Mouse (Mus musculus): ENCODE data around the gene Sv2b. TPM values are rescaled to one million over a fixed set of nuclear protein-coding genes. Genes with fewer than 3 reads are reported as not detected.
A peak's percentile ranks its signal among the peaks of the same experiment; 100 is the strongest.

The Sv2b gene
- polyA plus RNA-seq, 1 experiment from 2014 or later, result 1.5 TPM

- H3K27me3 ChIP-seq, result peaks cover 5% of the 10 kb centered on the region; the same call in 1 of the 2 replicates
- no peak overlapping the region for H3K4me3 ChIP-seq
- H3K4me2 ChIP-seq (replicated peaks), result no peak overlapping the region
- H3K4me1 ChIP-seq, result no peaks in the 10 kb centered on the region
- H3K9ac ChIP-seq, result no peak overlapping the region
- no peaks in the 10 kb centered on the region for H3K36me3 ChIP-seq
- H3K27ac ChIP-seq, result no peak overlapping the region
- no peak for ATAC-seq (ENCODE audit: low FRiP score, low read depth)
- no peaks in the 10 kb centered on the region for H3K9me3 ChIP-seq
- 84% methylated on average over 3 of the region's 3 CpGs for WGBS
Measured at GRCm38 (mm10) chr7:75282951-75283350, 26.1 kb downstream of the Sv2b start.

- no peak overlapping the region for H3K9ac ChIP-seq
- H3K27ac ChIP-seq, result no peak overlapping the region
- peaks cover 5% of the 10 kb centered on the region; the same call in 1 of the 2 replicates for H3K27me3 ChIP-seq
- H3K4me1 ChIP-seq, result no peaks in the 10 kb centered on the region
- 79% methylated on average over 3 of the region's 3 CpGs for WGBS
- no peaks in the 10 kb centered on the region for H3K36me3 ChIP-seq
- H3K4me2 ChIP-seq (replicated peaks), result no peak overlapping the region
- no peaks in the 10 kb centered on the region for H3K9me3 ChIP-seq
- H3K4me3 ChIP-seq, result no peak overlapping the region
- no peak for ATAC-seq (ENCODE audit: low FRiP score, low read depth)
Measured at GRCm38 (mm10) chr7:75282080-75282650, 26.9 kb downstream of the Sv2b start.

GRCm38 (mm10) chr7:75281106-75281505 lies 28.0 kb downstream of the Sv2b start:
- no peak overlapping the region for H3K4me2 ChIP-seq (replicated peaks)
- H3K27ac ChIP-seq, result no peak overlapping the region
- H3K9me3 ChIP-seq, result no peaks in the 10 kb centered on the region
- H3K4me1 ChIP-seq, result no peaks in the 10 kb centered on the region
- ATAC-seq (ENCODE audit: low FRiP score, low read depth), result no peak
- no peak overlapping the region for H3K4me3 ChIP-seq
- H3K27me3 ChIP-seq, result peaks cover 5% of the 10 kb centered on the region; the same call in 1 of the 2 replicates
- H3K36me3 ChIP-seq, result no peaks in the 10 kb centered on the region
- no peak overlapping the region for H3K9ac ChIP-seq
- 84% methylated on average over 4 of the region's 4 CpGs for WGBS

- WGBS, result 18% methylated on average over 3 of the region's 3 CpGs
Measured at GRCm38 (mm10) chr7:75277847-75278246, 31.2 kb downstream of the Sv2b start.

GRCm38 (mm10) chr7:75276739-75277138 lies 32.3 kb downstream of the Sv2b start:
- H3K9ac ChIP-seq, result no peak overlapping the region
- no peak overlapping the region for H3K4me3 ChIP-seq
- no peak for ATAC-seq (ENCODE audit: low FRiP score, low read depth)
- H3K4me2 ChIP-seq (replicated peaks), result no peak overlapping the region
- H3K9me3 ChIP-seq, result no peaks in the 10 kb centered on the region
- no peak overlapping the region for H3K27ac ChIP-seq
- no peaks in the 10 kb centered on the region for H3K36me3 ChIP-seq
- peaks cover 5% of the 10 kb centered on the region; the same call in 1 of the 2 replicates for H3K27me3 ChIP-seq
- no peaks in the 10 kb centered on the region for H3K4me1 ChIP-seq

More at GRCm38 (mm10) chr7:75277847-75278246, 31.2 kb downstream of the Sv2b start:
- Histone ChIP-seq H3K9me3 (no peaks in the 10 kb centered on the region), H3K4me3 (no peak overlapping the region), H3K4me2 (replicated peaks) (no peak overlapping the region), H3K9ac (no peak overlapping the region), H3K27me3 (peaks cover 5% of the 10 kb centered on the region; the same call in 1 of the 2 replicates), H3K4me1 (no peaks in the 10 kb centered on the region), H3K27ac (no peak overlapping the region), H3K36me3 (no peaks in the 10 kb centered on the region)
- ATAC-seq (ENCODE audit: low FRiP score, low read depth), result no peak

DNA sequence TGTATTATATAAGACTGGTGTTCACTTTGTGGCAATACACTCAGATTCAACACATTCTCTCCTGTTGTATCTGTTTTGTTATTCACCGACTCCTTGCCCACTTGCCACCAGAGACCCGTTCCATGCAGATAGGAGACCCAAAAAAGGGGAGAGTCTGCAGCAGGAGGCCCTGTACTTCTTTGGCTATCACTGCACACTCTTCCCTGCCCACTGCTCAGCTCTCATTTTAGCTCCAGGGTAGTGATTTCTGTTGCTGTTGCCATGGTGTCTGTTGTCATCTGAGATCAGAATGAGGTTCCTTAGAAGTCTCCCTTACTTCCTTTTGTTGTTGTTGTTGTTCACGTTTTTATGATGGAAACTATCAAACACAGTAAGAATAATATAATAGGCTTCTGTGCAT lies 34.5 kb downstream of the Sv2b start:
- Histone ChIP-seq H3K4me1 (no peaks in the 10 kb centered on the region), H3K4me3 (no peak overlapping the region), H3K36me3 (no peaks in the 10 kb centered on the region), H3K9ac (no peak overlapping the region), H3K27me3 (no peaks in the 10 kb centered on the region), H3K9me3 (no peaks in the 10 kb centered on the region), H3K27ac (no peak overlapping the region), H3K4me2 (replicated peaks) (no peak overlapping the region)
- no peak for ATAC-seq (ENCODE audit: low FRiP score, low read depth)
- WGBS, result 71% methylated on average over 3 of the region's 3 CpGs

DNA sequence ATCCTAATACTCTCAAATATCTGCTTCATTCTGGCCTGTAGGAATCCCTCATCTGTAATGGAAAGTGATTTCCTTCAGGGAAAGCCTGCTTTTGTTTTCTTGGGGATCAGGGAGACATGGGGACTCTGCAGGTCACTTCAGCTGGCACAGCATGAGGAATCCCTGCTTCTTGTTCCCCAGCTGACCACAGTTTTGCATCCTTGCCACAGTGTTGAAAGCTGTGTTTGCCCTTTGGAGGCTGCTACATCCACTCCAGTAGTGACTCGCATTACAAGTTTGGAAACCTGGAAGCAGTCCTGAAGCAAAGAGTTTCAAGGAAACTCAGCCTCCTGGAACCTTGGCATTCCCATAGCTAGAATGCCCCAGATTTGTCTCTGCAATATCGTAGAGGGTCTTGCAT lies 35.4 kb downstream of the Sv2b start:
- Histone ChIP-seq H3K27ac (no peak overlapping the region), H3K27me3 (no peaks in the 10 kb centered on the region), H3K36me3 (no peaks in the 10 kb centered on the region), H3K9ac (no peak overlapping the region), H3K9me3 (no peaks in the 10 kb centered on the region), H3K4me2 (replicated peaks) (no peak overlapping the region), H3K4me3 (no peak overlapping the region), H3K4me1 (no peaks in the 10 kb centered on the region)
- 79% methylated on average over 2 of the region's 2 CpGs for WGBS
- no peak for ATAC-seq (ENCODE audit: low FRiP score, low read depth)

DNA sequence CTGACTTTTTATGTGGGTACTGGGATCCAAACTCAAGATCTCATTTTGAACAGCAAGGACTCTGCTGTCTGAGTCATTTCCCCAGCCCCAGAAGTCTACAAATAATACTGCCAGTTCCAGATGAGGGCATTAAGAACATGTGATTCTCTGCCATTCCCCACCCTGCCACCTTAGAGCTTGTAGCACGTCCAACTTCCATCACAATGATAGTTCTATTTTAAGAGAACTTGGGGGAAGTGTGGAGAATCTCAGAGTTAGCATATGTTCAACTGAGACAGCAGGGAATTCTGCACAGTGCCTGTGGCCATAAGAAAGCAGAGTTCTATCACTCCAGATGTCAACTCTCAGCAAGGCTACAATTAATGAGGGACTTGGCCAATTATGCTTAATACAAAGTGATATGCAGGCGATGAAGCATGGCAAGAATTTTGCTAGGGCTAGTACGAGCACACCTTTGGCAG lies 37.1 kb downstream of the Sv2b start:
- no peaks in the 10 kb centered on the region for H3K4me1 ChIP-seq
- 54% methylated on average over 3 of the region's 3 CpGs for whole genome bisulfite sequencing
- no peak overlapping the region for H3K27ac ChIP-seq
- no peak overlapping the region for H3K9ac ChIP-seq
- no peaks in the 10 kb centered on the region for H3K27me3 ChIP-seq
- H3K4me3 ChIP-seq, result no peak overlapping the region
- no peaks in the 10 kb centered on the region for H3K36me3 ChIP-seq
- no peaks in the 10 kb centered on the region for H3K9me3 ChIP-seq
- no peak for ATAC-seq (ENCODE audit: low FRiP score, low read depth)
- H3K4me2 ChIP-seq (replicated peaks), result no peak overlapping the region

DNA sequence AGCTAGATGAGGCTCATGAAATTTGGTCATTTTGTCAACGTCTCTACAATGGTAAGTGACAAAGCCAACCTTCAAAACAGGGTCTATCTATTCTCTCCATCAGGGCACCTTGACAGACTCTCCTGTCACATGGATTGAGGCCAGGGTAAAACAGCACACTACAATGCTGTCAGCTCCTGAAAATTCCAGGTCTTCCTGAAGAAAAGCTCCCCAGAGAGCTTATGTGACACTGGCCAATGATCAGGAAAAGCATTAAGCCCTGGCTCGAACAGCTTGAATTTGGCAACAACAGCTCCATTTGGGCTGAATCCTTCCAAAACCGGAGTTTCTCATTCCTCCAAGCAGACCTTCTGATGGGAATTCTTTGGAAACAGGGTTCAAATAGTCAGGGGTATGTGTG lies 37.8 kb downstream of the Sv2b start:
- H3K9ac ChIP-seq, result no peak overlapping the region
- 91% methylated on average over 3 of the region's 3 CpGs for WGBS
- ATAC-seq (ENCODE audit: low FRiP score, low read depth), result no peak

DNA sequence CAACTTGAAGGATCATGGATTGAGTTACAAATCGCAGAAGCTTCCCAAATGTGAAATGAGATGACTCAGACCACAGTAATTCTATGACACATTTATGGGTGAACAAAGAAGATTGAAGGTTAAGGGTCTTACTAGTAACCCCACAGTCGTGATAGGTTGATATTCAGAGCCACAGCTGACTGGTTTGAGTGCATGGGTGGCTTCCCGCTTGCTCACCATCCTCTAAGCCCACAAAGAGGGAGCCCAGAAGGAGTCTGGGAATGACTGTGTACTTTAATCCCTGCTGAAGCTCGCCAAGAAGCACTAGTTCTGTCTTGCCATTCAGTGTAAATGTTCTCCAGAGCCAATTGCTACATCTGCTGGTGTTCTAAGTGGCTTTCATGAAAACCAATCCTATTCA lies 41.8 kb downstream of the Sv2b start:
- Histone ChIP-seq H3K27me3 (no peaks in the 10 kb centered on the region), H3K27ac (no peak overlapping the region), H3K9ac (no peak overlapping the region), H3K36me3 (no peaks in the 10 kb centered on the region), H3K4me1 (no peaks in the 10 kb centered on the region), H3K4me2 (replicated peaks) (no peak overlapping the region), H3K4me3 (no peak overlapping the region), H3K9me3 (no peaks in the 10 kb centered on the region)
- 73% methylated on average over 4 of the region's 4 CpGs for WGBS
- no peak for ATAC-seq (ENCODE audit: low FRiP score, low read depth)

More for the DNA sequence above, 37.8 kb downstream of the Sv2b start:
- H3K4me2 ChIP-seq (replicated peaks), result no peak overlapping the region
- H3K4me1 ChIP-seq, result no peaks in the 10 kb centered on the region
- no peak overlapping the region for H3K27ac ChIP-seq
- H3K36me3 ChIP-seq, result no peaks in the 10 kb centered on the region
- no peaks in the 10 kb centered on the region for H3K9me3 ChIP-seq
- no peaks in the 10 kb centered on the region for H3K27me3 ChIP-seq
- no peak overlapping the region for H3K4me3 ChIP-seq

DNA sequence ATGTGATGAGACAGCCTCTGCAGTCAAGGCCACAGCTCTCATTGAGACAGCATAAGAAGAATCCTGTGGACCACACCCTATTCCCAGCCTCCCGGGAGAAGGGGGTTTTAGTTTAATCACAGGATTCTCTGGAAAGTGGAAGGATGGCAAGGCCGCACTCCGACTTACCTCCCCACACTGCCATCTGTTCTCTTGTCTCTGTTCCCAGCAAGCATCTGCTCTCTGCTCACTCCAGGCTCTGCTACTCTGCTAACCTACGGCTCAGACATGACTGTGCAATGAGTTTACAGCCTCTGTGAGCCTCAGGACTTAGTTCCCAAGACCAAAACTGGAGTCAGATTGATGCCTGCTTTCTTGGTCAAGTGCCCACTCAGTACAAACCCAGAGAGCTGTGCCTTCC lies 43.8 kb downstream of the Sv2b start:
- Histone ChIP-seq H3K36me3 (no peaks in the 10 kb centered on the region), H3K27ac (no peak overlapping the region), H3K4me2 (replicated peaks) (no peak overlapping the region), H3K4me1 (peaks cover 4% of the 10 kb centered on the region; the same call in 1 of the 2 replicates), H3K27me3 (no peaks in the 10 kb centered on the region), H3K9ac (no peak overlapping the region), H3K9me3 (no peaks in the 10 kb centered on the region), H3K4me3 (no peak overlapping the region)
- ATAC-seq (ENCODE audit: low FRiP score, low read depth), result no peak
- WGBS, result 60% methylated on average over 4 of the region's 4 CpGs

- 17% methylated on average over 3 of the region's 3 CpGs for WGBS
Measured at GRCm38 (mm10) chr7:75259945-75260344, 49.1 kb downstream of the Sv2b start.

More at GRCm38 (mm10) chr7:75259945-75260344, 49.1 kb downstream of the Sv2b start:
- H3K4me1 ChIP-seq, result peaks cover 15% of the 10 kb centered on the region; the same call in 1 of the 2 replicates
- H3K9me3 ChIP-seq, result no peaks in the 10 kb centered on the region
- no peaks in the 10 kb centered on the region for H3K27me3 ChIP-seq
- H3K27ac ChIP-seq, result peak overlapping the region; percentile 39; the same call in 1 of the 2 replicates
- no peak overlapping the region for H3K9ac ChIP-seq
- no peaks in the 10 kb centered on the region for H3K36me3 ChIP-seq
- no peak overlapping the region for H3K4me3 ChIP-seq
- ATAC-seq (ENCODE audit: low FRiP score, low read depth), result peak; percentile 64; the same call in 1 of the 2 replicates
- H3K4me2 ChIP-seq (replicated peaks), result no peak overlapping the region

Data from limb, embryonic 13.5 days (tissue).